Mouse (Mus musculus): ENCODE measurements around the gene Dscam.

Gene Dscam

DNA sequence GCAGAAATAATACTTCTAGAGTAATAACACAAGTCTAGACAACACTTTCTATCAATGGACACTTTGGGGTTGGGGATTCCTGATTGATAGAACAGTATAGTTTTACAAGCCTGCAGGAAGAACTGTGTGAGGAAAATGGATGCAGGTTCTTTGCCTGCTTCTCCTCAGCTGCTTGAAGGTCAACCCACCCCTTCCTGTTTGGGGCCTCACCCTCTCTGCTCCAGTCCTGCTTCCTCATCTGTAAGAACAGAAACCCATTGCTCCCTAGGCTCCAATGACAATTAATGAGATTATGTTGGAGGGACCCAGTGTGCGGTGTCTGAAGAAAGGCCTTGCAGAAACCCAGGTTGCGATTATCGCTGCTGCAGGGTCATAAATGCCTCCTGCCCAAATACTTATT is 446.4 kb downstream of the Dscam start:
- DNase-seq (ENCODE audit: low spot score in 2 of 2) = no peak

- no peak for DNase-seq (ENCODE audit: low spot score in 2 of 2)
Observed at GRCm38 (mm10) chr16:96723066-96723669, 447.4 kb downstream of the Dscam start.

DNA sequence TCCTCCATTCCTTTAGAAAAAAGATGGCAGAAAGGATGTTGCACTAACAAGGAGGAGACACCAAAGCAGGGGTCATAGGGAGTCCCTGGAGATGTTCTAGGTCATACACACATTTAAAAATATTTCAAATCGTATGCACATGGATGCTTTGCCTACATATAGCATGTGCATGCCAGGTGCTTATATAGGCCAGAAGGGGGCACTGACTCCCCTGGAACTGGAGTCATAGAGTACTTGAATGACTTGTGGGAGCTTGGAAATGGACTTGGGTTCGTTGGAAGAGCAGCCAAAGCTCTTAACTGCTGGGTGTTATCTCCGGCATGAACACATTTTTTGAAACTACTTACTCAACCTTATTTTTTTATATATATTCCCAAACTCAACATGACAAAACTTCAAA is 448.4 kb downstream of the Dscam start:
- no peak for DNase-seq (ENCODE audit: low spot score in 2 of 2)

- no peak for DNase-seq (ENCODE audit: low spot score in 2 of 2)
Observed at GRCm38 (mm10) chr16:96721241-96721640, 449.3 kb downstream of the Dscam start.

DNA sequence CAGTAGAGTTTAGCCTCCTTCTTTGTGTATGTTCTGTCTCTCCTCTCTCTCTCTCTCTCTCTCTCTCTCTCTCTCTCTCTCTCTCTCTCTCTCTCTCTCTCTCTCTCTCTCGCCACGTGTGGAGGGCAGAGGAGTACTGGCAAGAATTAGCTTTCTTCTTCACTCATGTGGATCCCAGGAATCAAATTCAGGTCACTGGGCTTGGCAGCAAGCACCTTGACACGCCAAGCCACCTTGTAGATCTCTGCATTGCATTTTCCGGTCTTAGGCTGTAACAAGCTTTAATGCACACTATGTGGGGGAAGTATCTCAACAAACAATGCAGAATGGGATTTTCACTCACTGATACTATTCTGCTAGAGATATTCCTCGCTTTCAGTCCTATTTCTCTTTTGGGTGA is 449.9 kb downstream of the Dscam start:
- no peak for DNase-seq (ENCODE audit: low spot score in 2 of 2)

- DNase-seq (ENCODE audit: low spot score in 2 of 2) = no peak
Observed at GRCm38 (mm10) chr16:96718221-96718620, 452.3 kb downstream of the Dscam start.

DNA sequence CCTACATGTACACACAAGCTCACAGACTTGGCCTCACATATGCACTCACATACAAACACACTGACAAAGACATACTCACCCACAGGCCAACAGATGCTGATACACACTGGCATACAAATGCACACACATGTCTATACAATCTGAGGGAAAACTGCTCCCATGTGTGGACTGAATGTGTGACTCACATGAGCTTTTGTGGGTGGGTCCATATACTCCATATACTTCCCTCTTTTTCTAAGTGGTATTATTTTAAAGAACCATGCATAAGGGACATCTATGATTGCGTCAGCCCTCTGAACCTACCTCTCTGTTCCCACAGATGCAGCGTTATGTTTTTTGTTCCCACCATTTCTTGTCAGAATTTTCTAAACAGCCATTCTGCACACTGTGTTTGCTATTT is 453.9 kb downstream of the Dscam start:
- DNase-seq (ENCODE audit: low spot score in 2 of 2) = no peak

GRCm38 (mm10) chr16:96711935-96712334 is 458.6 kb downstream of the Dscam start:
- no peak for DNase-seq (ENCODE audit: low spot score in 2 of 2)

- no peak for DNase-seq (ENCODE audit: low spot score in 2 of 2)
Observed at GRCm38 (mm10) chr16:96700551-96700950, 470.0 kb downstream of the Dscam start.

DNA sequence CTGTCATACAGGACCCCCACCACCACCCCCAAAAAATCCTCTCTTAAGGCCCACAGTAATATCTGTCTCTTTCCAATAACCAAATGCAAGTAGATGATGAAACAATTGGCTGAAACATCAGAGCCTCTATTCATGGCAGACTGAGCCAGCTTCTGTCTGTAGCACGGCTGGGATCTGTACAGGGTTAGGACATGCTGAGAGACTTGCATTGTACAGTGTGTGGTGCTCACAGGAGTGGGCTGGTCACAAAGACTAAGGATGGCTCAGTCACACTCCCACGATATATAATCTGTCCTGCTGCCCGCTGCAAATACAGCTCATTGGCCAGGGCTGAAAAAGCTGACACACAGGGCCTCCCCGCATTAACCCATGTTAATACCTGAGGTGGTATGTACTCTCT is 474.7 kb downstream of the Dscam start:
- no peak for DNase-seq (ENCODE audit: low spot score in 2 of 2)

DNA sequence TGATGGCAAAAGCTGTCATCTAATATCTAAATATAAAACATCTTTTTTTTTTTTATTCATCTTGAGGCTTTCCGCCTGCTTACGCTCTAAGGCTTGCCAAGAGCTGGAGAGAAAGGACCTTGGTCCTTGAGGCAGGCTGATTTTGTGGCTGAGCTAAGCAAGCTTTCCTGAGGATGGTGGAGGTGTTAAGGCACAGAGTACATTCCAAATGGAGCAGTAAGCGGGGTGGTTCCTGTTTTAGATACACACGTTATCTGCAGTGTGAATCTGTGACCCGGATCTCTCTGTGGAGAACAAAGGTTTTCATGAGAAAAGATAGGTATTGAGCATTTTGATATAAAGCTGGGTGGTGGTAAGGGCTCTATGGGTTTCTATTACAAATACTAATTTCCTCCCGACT is 479.0 kb downstream of the Dscam start:
- DNase-seq (ENCODE audit: low spot score in 2 of 2) = peak in 1 of 2 experiments; percentile 41

DNA sequence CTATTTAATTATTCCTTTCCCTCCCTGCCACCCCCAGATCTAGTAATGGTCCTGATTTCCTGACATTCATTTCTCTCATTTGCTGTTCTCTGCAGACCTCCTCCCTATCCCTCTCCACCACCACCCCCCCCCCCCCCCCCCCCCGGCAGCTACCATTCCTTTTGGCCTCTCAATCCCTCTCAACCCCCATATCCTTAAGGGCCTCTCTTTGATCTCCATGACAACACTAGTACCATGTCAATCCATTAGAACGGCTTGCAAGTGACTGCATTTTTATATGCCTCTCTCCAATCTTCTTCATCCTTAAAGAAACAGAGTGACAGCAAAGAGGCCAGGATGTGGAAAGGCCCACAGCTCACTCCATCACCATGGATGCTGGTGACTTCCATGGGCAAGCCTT is 480.5 kb downstream of the Dscam start:
- DNase-seq (ENCODE audit: low spot score in 2 of 2) = no peak

- DNase-seq (ENCODE audit: low spot score in 2 of 2) = no peak
Observed at GRCm38 (mm10) chr16:96689419-96689818, 481.1 kb downstream of the Dscam start.

DNA sequence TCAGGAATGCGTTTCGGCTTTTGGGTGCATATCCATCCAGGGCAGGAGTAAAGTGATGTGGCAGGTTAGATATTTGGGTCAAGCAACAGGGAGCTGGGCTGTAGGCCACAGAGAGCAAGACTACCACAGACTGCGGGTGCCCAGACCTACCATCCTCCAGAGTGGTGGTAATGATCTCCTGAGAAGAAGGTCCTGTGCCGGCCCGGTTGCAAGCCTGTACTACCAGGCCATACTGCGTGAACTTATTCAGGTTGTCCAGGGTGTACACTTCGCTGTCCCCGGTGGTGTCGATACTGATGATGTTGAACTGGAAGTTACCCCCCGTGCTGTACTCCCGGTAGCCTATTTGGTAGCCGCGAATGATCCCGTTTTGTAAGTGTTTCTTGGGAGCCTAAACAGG is 485.5 kb downstream of the Dscam start:
- no peak for DNase-seq (ENCODE audit: low spot score in 2 of 2)

DNA sequence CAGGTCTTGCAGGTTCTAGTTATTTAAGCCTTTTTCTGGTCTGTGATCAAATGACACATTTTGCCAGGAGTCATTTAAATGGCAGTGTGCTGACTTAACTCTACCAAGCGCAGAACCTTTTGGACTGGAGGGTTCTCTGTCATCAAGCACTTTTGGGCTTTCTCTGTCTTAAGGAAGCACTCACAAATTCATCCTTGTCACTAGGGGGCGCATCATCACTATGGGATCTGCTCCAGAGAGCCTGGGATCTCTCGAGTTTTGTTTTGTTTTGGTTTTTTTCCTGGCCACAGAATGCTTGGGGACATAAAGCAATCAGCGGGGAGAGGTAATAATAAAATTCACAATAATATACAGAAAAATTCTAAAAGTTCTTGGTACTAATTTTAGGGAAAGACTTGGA is 486.0 kb downstream of the Dscam start:
- peak; percentile 76 to 83 for DNase-seq (ENCODE audit: low spot score in 2 of 2)

DNA sequence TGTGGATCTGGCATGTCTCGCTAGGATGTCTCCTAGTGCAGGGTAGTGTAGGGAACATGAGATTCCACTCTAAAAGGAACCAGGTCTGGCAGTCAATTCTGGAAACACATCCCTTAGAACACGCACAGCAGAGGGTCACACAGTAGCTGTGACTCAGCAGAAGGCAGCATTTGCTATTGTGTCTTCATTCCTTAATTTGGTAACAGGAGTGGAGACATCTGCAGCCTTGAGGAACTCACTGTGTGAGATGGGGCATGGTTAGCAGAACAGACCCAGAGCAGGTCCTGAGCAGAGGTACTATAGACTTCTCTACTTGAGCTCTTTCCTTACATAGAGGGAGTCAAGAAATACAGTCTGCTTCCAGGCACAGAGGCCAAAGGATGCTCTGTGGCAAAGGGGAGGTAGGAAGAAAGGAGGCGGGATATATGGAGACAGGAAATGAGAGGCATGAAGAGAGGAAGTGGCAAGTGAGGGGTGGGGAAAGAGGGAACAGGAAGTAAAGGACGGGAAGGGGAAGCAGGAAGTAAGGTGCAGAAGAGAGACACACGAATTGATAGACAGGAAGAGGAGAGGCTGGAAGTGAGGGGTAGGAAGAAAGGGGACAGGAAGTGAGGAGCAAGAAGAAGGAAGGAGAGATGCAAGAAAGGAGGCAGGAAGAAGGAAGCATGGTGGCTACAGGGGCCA is 488.1 kb downstream of the Dscam start:
- no peak for DNase-seq (ENCODE audit: low spot score in 2 of 2)

DNA sequence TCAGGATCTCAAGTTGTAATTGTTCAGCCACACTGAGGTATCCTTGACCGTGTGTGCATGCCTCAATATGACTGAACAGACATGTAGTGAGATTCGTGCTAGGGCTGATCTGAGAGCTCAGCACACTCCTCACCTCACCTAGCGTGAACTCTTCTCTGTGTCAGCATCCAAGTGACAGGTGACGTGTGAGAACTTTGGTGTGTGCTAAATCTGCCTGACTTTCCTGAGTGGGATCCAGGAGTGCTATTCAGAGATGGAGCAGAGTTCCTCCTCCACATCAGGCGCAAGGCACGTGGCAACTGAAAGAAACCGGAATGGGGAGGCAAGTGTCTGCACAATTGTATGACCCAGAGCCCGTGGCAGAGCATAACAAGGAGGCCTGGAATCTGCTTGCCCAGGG is 490.6 kb downstream of the Dscam start:
- no peak for DNase-seq (ENCODE audit: low spot score in 2 of 2)

GRCm38 (mm10) chr16:96677471-96677870 is 493.1 kb downstream of the Dscam start:
- DNase-seq (ENCODE audit: low spot score in 2 of 2) = no peak

DNA sequence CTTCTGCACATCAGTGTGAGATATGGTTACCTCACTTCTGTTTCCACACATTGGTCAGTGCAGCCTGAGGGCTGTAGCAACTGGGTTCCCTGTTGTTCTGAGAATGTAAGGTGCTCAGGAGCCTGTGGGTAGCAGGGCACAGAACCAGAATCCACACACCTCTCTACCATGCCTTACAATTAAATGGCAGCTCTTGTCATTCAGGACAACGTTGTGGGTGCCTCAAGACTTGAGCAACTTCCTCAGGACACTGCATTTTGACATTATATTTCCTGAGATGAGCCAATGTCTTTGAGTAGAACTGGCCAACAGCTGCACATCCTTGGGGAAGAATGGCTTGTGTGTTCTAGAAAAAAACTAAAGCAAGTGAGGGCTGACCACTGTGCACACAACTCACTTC is 493.9 kb downstream of the Dscam start:
- no peak for DNase-seq (ENCODE audit: low spot score in 2 of 2)

DNA sequence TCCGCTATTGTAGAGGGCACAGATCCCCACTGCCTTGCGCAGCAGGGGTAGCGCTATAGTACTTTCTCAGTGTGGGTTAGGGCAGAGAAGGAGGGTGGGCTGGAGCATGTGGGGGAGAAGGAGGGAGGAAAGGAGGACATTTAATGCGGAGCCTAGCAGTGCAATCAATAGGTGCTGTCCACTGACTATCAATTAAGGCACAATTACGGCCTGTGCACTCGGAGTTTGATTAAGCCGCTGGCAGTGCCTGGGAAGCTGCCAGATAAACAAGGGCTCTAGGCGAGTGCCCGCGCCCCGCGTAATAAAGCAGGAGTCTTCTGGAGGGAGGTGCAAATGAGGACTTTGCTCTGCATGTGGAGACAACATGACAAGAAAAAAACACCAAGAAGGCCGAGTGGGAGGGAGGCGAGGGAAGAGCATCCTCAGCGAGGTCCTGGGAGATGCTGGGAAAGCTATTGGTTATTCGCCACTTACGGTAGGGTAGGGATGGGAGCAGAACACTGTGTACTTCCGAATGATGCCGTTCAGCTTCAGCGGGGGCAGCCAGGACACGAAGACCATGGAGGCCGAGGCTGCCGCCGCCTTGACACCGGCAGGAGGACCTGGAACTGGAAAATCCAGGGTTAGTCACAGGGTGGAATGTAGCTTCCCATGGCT is 497.2 kb downstream of the Dscam start:
- peak; percentile 31 to 41 for DNase-seq (ENCODE audit: low spot score in 2 of 2)

DNA sequence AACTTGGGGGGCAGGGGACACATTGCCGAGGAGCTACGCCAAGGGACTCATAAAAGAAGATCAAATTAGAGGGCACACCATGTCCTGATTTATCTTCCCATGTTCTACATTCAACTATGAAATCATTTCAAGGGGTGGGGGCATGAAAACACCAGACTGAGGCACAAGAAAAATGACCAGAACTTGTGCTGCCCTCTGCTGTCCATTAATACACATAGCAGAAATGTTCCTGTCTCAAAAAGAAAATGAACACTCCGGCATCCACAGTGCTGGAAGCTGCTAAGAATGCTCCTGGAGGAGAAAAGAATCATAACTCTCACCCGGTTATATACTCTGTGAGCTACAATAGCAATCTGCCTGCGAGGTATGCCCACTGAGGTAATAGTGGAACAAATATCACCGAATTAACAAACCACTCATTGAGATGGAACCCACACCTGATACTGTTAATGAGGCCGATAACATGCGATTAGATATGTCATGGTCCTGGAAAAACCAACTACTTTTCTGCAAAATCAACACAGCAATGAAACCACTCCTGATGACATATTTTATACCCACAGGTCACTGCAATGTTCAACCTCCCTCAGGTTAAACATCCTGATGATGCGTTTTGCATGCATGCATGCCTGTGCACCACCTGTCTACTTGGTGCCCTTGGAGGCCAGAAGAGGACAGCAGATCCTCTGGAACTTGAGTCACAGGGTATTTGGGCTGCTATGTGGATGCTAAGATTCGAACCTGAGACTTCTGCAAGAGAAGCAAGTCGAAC is 498.8 kb downstream of the Dscam start:
- peak; percentile 44 to 63 for DNase-seq (ENCODE audit: low spot score in 2 of 2)

GRCm38 (mm10) chr16:96669706-96670105 is 500.8 kb downstream of the Dscam start:
- no peak for DNase-seq (ENCODE audit: low spot score in 2 of 2)

DNA sequence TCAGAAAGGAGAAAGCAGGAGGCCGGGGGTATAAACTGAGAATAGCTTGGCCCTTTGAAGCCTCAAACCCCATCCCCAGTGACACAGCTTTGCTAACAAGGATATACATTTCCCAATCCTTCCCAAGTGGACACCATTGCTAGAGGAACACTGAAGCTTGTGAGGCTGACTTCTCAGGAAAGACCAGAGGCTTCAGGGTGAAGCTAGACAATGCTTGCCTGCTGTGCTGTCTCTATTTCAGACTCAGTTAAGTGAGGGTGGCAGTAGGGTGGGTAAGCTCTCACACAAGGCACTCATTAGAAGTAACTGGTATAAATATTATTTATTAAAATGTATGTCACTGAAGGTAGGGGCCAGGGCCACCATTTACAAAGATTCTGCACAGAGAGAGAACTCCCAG is 502.1 kb downstream of the Dscam start:
- DNase-seq (ENCODE audit: low spot score in 2 of 2) = no peak
